Mouse (Mus musculus): ENCODE data around the gene Chmp6. TPM values are rescaled to one million over a fixed set of nuclear protein-coding genes. Genes with fewer than 3 reads are reported as not detected.

Gene Chmp6
- polyA plus RNA-seq, 1 experiment from 2014 or later, result 62.4 TPM

GRCm38 (mm10) chr11:119909436-119909835, 3.8 kb upstream of the Chmp6 start:
- 2% methylated on average over 5 of the region's 5 CpGs for WGBS
- no peak for ATAC-seq (ENCODE audit: insufficient number of reproducible peaks, insufficient read depth, low FRiP score, low read depth)
- Histone ChIP-seq H3K4me1 (ENCODE audit: control insufficient read depth in 2 of 2, insufficient read depth in 2 of 2, low read length in 2 of 2) (peaks cover 14 to 17% of the 10 kb centered on the region in 2 experiments), H3K27me3 (ENCODE audit: control insufficient read depth, insufficient read depth, low read length) (peaks cover 25% of the 10 kb centered on the region), H3K9me3 (ENCODE audit: control insufficient read depth, low read length) (no peaks in the 10 kb centered on the region), H3K27ac (replicated peaks in 1 of 2; ENCODE audit: control insufficient read depth in 1 of 2, insufficient read depth in 1 of 2, low read depth in 2 of 2, low read length in 2 of 2) (no peak overlapping the region), H3K36me3 (ENCODE audit: control insufficient read depth, insufficient read depth, low read length) (no peaks in the 10 kb centered on the region), H3K9ac (ENCODE audit: low read length) (peak overlapping the region; percentile 55), H3K4me3 (ENCODE audit: control insufficient read depth in 1 of 2, insufficient read depth in 1 of 2, low read depth in 1 of 2, low read length in 2 of 2) (peak overlapping the region in 1 of 2 experiments; percentile 1; a peak in 1 of 4 replicates), H3K4me2 (ENCODE audit: low read length) (peak overlapping the region; percentile 52)

GRCm38 (mm10) chr11:119912845-119913244, 396 bp upstream of the Chmp6 start:
- Histone ChIP-seq H3K4me3 (ENCODE audit: control insufficient read depth in 1 of 2, insufficient read depth in 1 of 2, low read depth in 1 of 2, low read length in 2 of 2) (peak overlapping the region; percentile 73 to 92), H3K36me3 (ENCODE audit: control insufficient read depth, insufficient read depth, low read length) (peaks cover 21% of the 10 kb centered on the region), H3K27me3 (ENCODE audit: control insufficient read depth, insufficient read depth, low read length) (peaks cover 11% of the 10 kb centered on the region; the same call in 1 of the 2 replicates), H3K4me1 (ENCODE audit: control insufficient read depth in 2 of 2, insufficient read depth in 2 of 2, low read length in 2 of 2) (peaks cover 25 to 43% of the 10 kb centered on the region in 2 experiments), H3K9me3 (ENCODE audit: control insufficient read depth, low read length) (no peaks in the 10 kb centered on the region), H3K9ac (ENCODE audit: low read length) (peak overlapping the region; percentile 99), H3K27ac (replicated peaks in 1 of 2; ENCODE audit: control insufficient read depth in 1 of 2, insufficient read depth in 1 of 2, low read depth in 2 of 2, low read length in 2 of 2) (no peak overlapping the region), H3K4me2 (ENCODE audit: low read length) (peak overlapping the region; percentile 98)
- no peak for ATAC-seq (ENCODE audit: insufficient number of reproducible peaks, insufficient read depth, low FRiP score, low read depth)
- WGBS, result 8% methylated on average over 7 of the region's 7 CpGs

GRCm38 (mm10) chr11:119913935-119914314, 684 bp downstream of the Chmp6 start:
- H3K27ac ChIP-seq (replicated peaks in 1 of 2; ENCODE audit: control insufficient read depth in 1 of 2, insufficient read depth in 1 of 2, low read depth in 2 of 2, low read length in 2 of 2), result peak overlapping the region; percentile 33 to 81; a peak in 3 of 4 replicates

GRCm38 (mm10) chr11:119914381-119914780, 1.1 kb downstream of the Chmp6 start:
- Histone ChIP-seq H3K36me3 (ENCODE audit: control insufficient read depth, insufficient read depth, low read length) (peaks cover 37% of the 10 kb centered on the region), H3K4me2 (ENCODE audit: low read length) (peak overlapping the region; percentile 98), H3K9me3 (ENCODE audit: control insufficient read depth, low read length) (no peaks in the 10 kb centered on the region), H3K27me3 (ENCODE audit: control insufficient read depth, insufficient read depth, low read length) (no peaks in the 10 kb centered on the region), H3K27ac (replicated peaks in 1 of 2; ENCODE audit: control insufficient read depth in 1 of 2, insufficient read depth in 1 of 2, low read depth in 2 of 2, low read length in 2 of 2) (peak overlapping the region in 1 of 2 experiments; percentile 81; a peak in 2 of 4 replicates), H3K4me3 (ENCODE audit: control insufficient read depth in 1 of 2, insufficient read depth in 1 of 2, low read depth in 1 of 2, low read length in 2 of 2) (peak overlapping the region; percentile 73 to 92), H3K9ac (ENCODE audit: low read length) (peak overlapping the region; percentile 99), H3K4me1 (ENCODE audit: control insufficient read depth in 2 of 2, insufficient read depth in 2 of 2, low read length in 2 of 2) (peaks cover 25 to 43% of the 10 kb centered on the region in 2 experiments)
- no peak for ATAC-seq (ENCODE audit: insufficient number of reproducible peaks, insufficient read depth, low FRiP score, low read depth)
- 12% methylated on average over 4 of the region's 4 CpGs for WGBS

More at GRCm38 (mm10) chr11:119913935-119914314, 684 bp downstream of the Chmp6 start:
- peak overlapping the region; percentile 99 for H3K9ac ChIP-seq (ENCODE audit: low read length)
- WGBS, result under 1% methylated on average over 26 of the region's 26 CpGs
- H3K4me3 ChIP-seq (ENCODE audit: control insufficient read depth in 1 of 2, insufficient read depth in 1 of 2, low read depth in 1 of 2, low read length in 2 of 2), result peak overlapping the region; percentile 73 to 92
- peaks cover 25 to 43% of the 10 kb centered on the region in 2 experiments for H3K4me1 ChIP-seq (ENCODE audit: control insufficient read depth in 2 of 2, insufficient read depth in 2 of 2, low read length in 2 of 2)
- H3K36me3 ChIP-seq (ENCODE audit: control insufficient read depth, insufficient read depth, low read length), result peaks cover 32% of the 10 kb centered on the region
- H3K9me3 ChIP-seq (ENCODE audit: control insufficient read depth, low read length), result no peaks in the 10 kb centered on the region
- ATAC-seq (ENCODE audit: insufficient number of reproducible peaks, insufficient read depth, low FRiP score, low read depth), result no peak
- peaks cover 3% of the 10 kb centered on the region; the same call in 1 of the 2 replicates for H3K27me3 ChIP-seq (ENCODE audit: control insufficient read depth, insufficient read depth, low read length)
- H3K4me2 ChIP-seq (ENCODE audit: low read length), result peak overlapping the region; percentile 98

GRCm38 (mm10) chr11:119915666-119916065, 2.4 kb downstream of the Chmp6 start:
- Histone ChIP-seq H3K4me2 (ENCODE audit: low read length) (peak overlapping the region; percentile 98; the same call in 1 of the 2 replicates), H3K9me3 (ENCODE audit: control insufficient read depth, low read length) (no peaks in the 10 kb centered on the region), H3K27ac (replicated peaks in 1 of 2; ENCODE audit: control insufficient read depth in 1 of 2, insufficient read depth in 1 of 2, low read depth in 2 of 2, low read length in 2 of 2) (peak overlapping the region in 1 of 2 experiments; percentile 59; a peak in 2 of 4 replicates), H3K36me3 (ENCODE audit: control insufficient read depth, insufficient read depth, low read length) (peaks cover 41% of the 10 kb centered on the region), H3K4me1 (ENCODE audit: control insufficient read depth in 2 of 2, insufficient read depth in 2 of 2, low read length in 2 of 2) (peaks cover 19 to 38% of the 10 kb centered on the region in 2 experiments), H3K27me3 (ENCODE audit: control insufficient read depth, insufficient read depth, low read length) (no peaks in the 10 kb centered on the region), H3K4me3 (ENCODE audit: control insufficient read depth in 1 of 2, insufficient read depth in 1 of 2, low read depth in 1 of 2, low read length in 2 of 2) (no peak overlapping the region), H3K9ac (ENCODE audit: low read length) (peak overlapping the region; percentile 41; the same call in 1 of the 2 replicates)
- WGBS, result 67% methylated on average over 9 of the region's 9 CpGs
- ATAC-seq (ENCODE audit: insufficient number of reproducible peaks, insufficient read depth, low FRiP score, low read depth), result no peak

GRCm38 (mm10) chr11:119916102-119916790, 3.0 kb downstream of the Chmp6 start:
- Histone ChIP-seq H3K27ac (replicated peaks in 1 of 2; ENCODE audit: control insufficient read depth in 1 of 2, insufficient read depth in 1 of 2, low read depth in 2 of 2, low read length in 2 of 2) (peak overlapping the region in 1 of 2 experiments; percentile 59; a peak in 2 of 4 replicates), H3K4me1 (ENCODE audit: control insufficient read depth in 2 of 2, insufficient read depth in 2 of 2, low read length in 2 of 2) (peaks cover 19 to 38% of the 10 kb centered on the region in 2 experiments), H3K36me3 (ENCODE audit: control insufficient read depth, insufficient read depth, low read length) (peaks cover 41% of the 10 kb centered on the region), H3K4me2 (ENCODE audit: low read length) (peak overlapping the region; percentile 98; the same call in 1 of the 2 replicates), H3K4me3 (ENCODE audit: control insufficient read depth in 1 of 2, insufficient read depth in 1 of 2, low read depth in 1 of 2, low read length in 2 of 2) (no peak overlapping the region), H3K27me3 (ENCODE audit: control insufficient read depth, insufficient read depth, low read length) (no peaks in the 10 kb centered on the region), H3K9me3 (ENCODE audit: control insufficient read depth, low read length) (no peaks in the 10 kb centered on the region), H3K9ac (ENCODE audit: low read length) (no peak overlapping the region; the same call in 1 of the 2 replicates)
- ATAC-seq (ENCODE audit: insufficient number of reproducible peaks, insufficient read depth, low FRiP score, low read depth), result peak; percentile 65
- 69% methylated on average over 15 of the region's 15 CpGs for WGBS

GRCm38 (mm10) chr11:119916834-119917469, 3.7 kb downstream of the Chmp6 start:
- Histone ChIP-seq H3K9ac (ENCODE audit: low read length) (no peak overlapping the region; the same call in 1 of the 2 replicates), H3K4me1 (ENCODE audit: control insufficient read depth in 2 of 2, insufficient read depth in 2 of 2, low read length in 2 of 2) (peaks cover 21 to 43% of the 10 kb centered on the region in 2 experiments), H3K27ac (replicated peaks in 1 of 2; ENCODE audit: control insufficient read depth in 1 of 2, insufficient read depth in 1 of 2, low read depth in 2 of 2, low read length in 2 of 2) (peak overlapping the region in 1 of 2 experiments; percentile 50; a peak in 1 of 4 replicates), H3K36me3 (ENCODE audit: control insufficient read depth, insufficient read depth, low read length) (peaks cover 41% of the 10 kb centered on the region), H3K4me3 (ENCODE audit: control insufficient read depth in 1 of 2, insufficient read depth in 1 of 2, low read depth in 1 of 2, low read length in 2 of 2) (no peak overlapping the region), H3K27me3 (ENCODE audit: control insufficient read depth, insufficient read depth, low read length) (no peaks in the 10 kb centered on the region), H3K4me2 (ENCODE audit: low read length) (no peak overlapping the region), H3K9me3 (ENCODE audit: control insufficient read depth, low read length) (no peaks in the 10 kb centered on the region)
- ATAC-seq (ENCODE audit: insufficient number of reproducible peaks, insufficient read depth, low FRiP score, low read depth), result no peak
- WGBS, result 82% methylated on average over 21 of the region's 21 CpGs

Data from heart, embryonic 14.5 days (tissue).